8 mouse cellular contexts compared by ENCODE assay signal in the genomic region with DNA sequence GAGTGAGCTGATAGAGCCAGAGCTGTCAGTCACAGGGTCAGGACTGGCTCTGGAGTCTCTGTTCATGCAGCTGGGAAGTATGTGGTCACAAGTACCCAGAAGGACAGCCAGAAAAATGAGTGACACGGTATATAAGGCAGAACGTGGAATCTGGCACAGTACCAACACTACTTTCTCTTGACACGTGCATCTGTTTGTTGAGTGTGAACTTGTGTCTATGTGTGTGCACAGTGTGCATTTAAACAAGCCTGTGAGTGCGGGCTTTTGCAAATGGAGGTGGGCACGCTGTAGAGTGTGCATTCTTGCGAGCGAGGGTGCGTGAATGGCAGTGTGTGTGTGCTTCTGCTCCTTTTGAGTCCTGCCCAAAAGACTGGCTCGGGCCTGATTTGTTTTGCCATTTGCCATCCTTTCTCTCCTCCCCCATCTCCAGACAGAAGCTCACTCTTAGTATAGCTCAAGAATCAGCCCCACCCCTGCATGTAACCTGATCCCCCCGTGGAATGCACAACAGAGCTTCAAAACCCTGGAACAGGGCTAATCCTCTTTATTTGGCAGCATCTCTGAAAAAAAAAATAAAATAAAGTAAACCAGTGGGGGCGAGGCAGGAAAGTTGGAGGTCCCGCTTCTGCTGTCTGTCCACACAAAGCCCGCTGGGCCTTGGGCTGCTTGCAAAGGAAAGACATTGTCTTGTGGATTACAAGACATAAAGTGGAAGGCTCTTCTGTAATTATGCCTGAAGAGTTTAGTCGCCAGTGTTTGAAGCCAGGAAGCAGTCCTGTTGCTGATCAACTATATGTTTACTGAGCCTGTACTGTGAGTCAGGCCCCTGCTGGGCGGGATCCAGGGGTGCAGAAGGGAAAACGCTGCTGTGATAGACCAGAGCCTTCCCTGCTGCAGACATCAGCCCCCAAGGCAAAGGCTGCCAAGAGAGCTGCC. TPM values are rescaled to one million over a fixed set of nuclear protein-coding genes. Genes with fewer than 3 reads are reported as not detected.
DNase-seq lines count a peak whose midpoint lies in the region; ATAC-seq and TF ChIP-seq lines count a peak whose summit lies in the region.

No protein-coding gene starts in this region.

- no peak overlapping the region for H3K4me3 ChIP-seq in kidney, postnatal 0 days (replicated peaks; ENCODE audit: low read depth, low read length)

- H3K9ac ChIP-seq in kidney, postnatal 0 days (ENCODE audit: low read depth, low read length), result no peak overlapping the region

- H3K9me3 ChIP-seq in kidney, postnatal 0 days (replicated peaks; ENCODE audit: low read length), result no peaks in the 10 kb centered on the region

- H3K4me1 ChIP-seq in kidney, postnatal 0 days (replicated peaks; ENCODE audit: insufficient read depth, low read length), result peaks cover 14% of the 10 kb centered on the region; the same call in 1 of the 2 replicates

- H3K27me3 ChIP-seq in kidney, postnatal 0 days (ENCODE audit: insufficient read depth, low read length), result no peaks in the 10 kb centered on the region

- peak overlapping the region; percentile 23; the same call in 1 of the 2 replicates for H3K4me2 ChIP-seq in kidney, postnatal 0 days (ENCODE audit: low read length)

- ATAC-seq in kidney, postnatal 0 days (replicated peaks; ENCODE audit: low FRiP score, low read depth), result peak; percentile 83

- no peaks in the 10 kb centered on the region for H3K36me3 ChIP-seq in kidney, postnatal 0 days (ENCODE audit: insufficient read depth, low read length)

- peak; percentile 93 for DNase-seq in kidney, postnatal 0 days (ENCODE audit: low spot score)
- DNase-seq in kidney, adult 8-10 months, result no peak
- peak; percentile 94 for DNase-seq in brain, embryonic 14.5 days (ENCODE audit: low read depth)
- DNase-seq in heart, postnatal 4 days, result peak; percentile 50
- peak; percentile 80 for DNase-seq in mesoderm, embryonic 11.5 days (ENCODE audit: low read depth, low spot score)
- DNase-seq in right cerebral cortex, postnatal 14 days, result no peak
- DNase-seq in frontal cortex, postnatal 36 days (ENCODE audit: low spot score in 2 of 2), result no peak
- no peak for DNase-seq in thymus, postnatal 10 days (ENCODE audit: low spot score in 2 of 2)

- 6% methylated on average over 16 of the region's 16 CpGs for whole genome bisulfite sequencing in kidney, postnatal 0 days

- TF ChIP-seq POLR2A in brain, embryonic 14.5 days (IDR thresholded peaks at IDR 0.05; ENCODE audit: borderline replicate concordance, extremely low read depth, insufficient read depth, insufficient read length, poor library complexity, severe bottlenecking), result no peak

- TF ChIP-seq CTCF in kidney, postnatal 0 days (IDR thresholded peaks at IDR 0.05; ENCODE audit: low read depth), result no peak; the same call in 1 of the 2 replicates
- no peak for TF ChIP-seq CTCF in brain, embryonic 14.5 days (IDR thresholded peaks at IDR 0.05; ENCODE audit: borderline replicate concordance, extremely low read depth, insufficient read depth, insufficient read length)

- peak overlapping the region; percentile 79 for H3K27ac ChIP-seq in kidney, postnatal 0 days

RNA-seq across cellular contexts. Expression of a gene that starts 28.5 kb away (rescaled TPM):
- 17.6 and 18.2 TPM in 2 replicates for polyA plus RNA-seq in kidney, postnatal 0 days (2015; fragmentation: Nextera tagmentation; extraction: Ambion mirVana)
- 7.3 and 12.1 TPM in 2 replicates for polyA plus RNA-seq in brain, embryonic 14.5 days (2012; rRNA removed)
- 10 to 100 TPM; 32.5 to 37.1 TPM for total RNA-seq in heart, postnatal 4 days (2021)

Comparison
In these comparisons a context has a peak if more than half of its experiments do, and no peak if none do; other contexts are left out.
1. DNase-seq: peak in kidney, postnatal 0 days (single experiment), brain, embryonic 14.5 days (single experiment), heart, postnatal 4 days (single experiment) and mesoderm, embryonic 11.5 days (single experiment); none in kidney, adult 8-10 months (0 of 2), right cerebral cortex, postnatal 14 days (single experiment), frontal cortex, postnatal 36 days (0 of 2) and thymus, postnatal 10 days (0 of 2).